Mouse (Mus musculus) adrenal gland, adult 2 months (tissue): ENCODE data around the gene Nrm. TPM values are rescaled to one million over a fixed set of nuclear protein-coding genes. Genes with fewer than 3 reads are reported as not detected.

ENCODE experiments used
- DNase-seq: peaks from one replicate; pipeline ENCODE4 v3.0.0; 2021
- long read RNA-seq: library from polyadenylated mRNA; stranded (forward); transcript quantifications from one replicate; pipeline ENCODE4 v2.0.0, GENCODE M21; 2021
- polyA plus RNA-seq: library from polyadenylated mRNA; depleted of rRNA; stranded (reverse); fragments of >200 nt; gene quantifications from 2 replicates; pipeline ENCODE4 v1.2.3, GENCODE M21; 2012; rRNA removed
- total RNA-seq, 2 experiments: library from RNA; stranded (reverse); gene quantifications; 2 replicates each; pipeline ENCODE4 v1.2.3; 2021

Nrm gene
- total RNA-seq = 1 to 10 TPM; 3.3 to 4.8 TPM
- polyA plus RNA-seq = 9.3 and 11.7 TPM in 2 replicates
- long read RNA-seq = 0 reads

GRCm38 (mm10) chr17:35861198-35861857 lies at the start of gene Nrm:
Gene Nrm, plus strand, starts transcription at chr17:35861318.
- peak; percentile 95 for DNase-seq

- no peak for DNase-seq
These were observed 48.8 kb upstream of the Nrm start for GRCm38 (mm10) chr17:35812307-35812706.

GRCm38 (mm10) chr17:35812736-35813135 lies 48.4 kb upstream of the Nrm start:
- no peak for DNase-seq

- peak; percentile 95 for DNase-seq
These were observed 47.9 kb upstream of the Nrm start for GRCm38 (mm10) chr17:35813245-35813647.

GRCm38 (mm10) chr17:35813653-35814052 lies 47.5 kb upstream of the Nrm start:
- DNase-seq = peak; percentile 45

GRCm38 (mm10) chr17:35814678-35815077 lies 46.4 kb upstream of the Nrm start:
- no peak for DNase-seq

- DNase-seq = no peak
These were observed 45.3 kb upstream of the Nrm start for GRCm38 (mm10) chr17:35815836-35816235.

- no peak for DNase-seq
These were observed 44.4 kb upstream of the Nrm start for GRCm38 (mm10) chr17:35816686-35817085.

- no peak for DNase-seq
These were observed 43.9 kb upstream of the Nrm start for GRCm38 (mm10) chr17:35817226-35817625.

- no peak for DNase-seq
These were observed 41.0 kb upstream of the Nrm start for GRCm38 (mm10) chr17:35820111-35820510.

- peak; percentile 91 for DNase-seq
These were observed 39.4 kb upstream of the Nrm start, which contains the start of gene Ier3 for GRCm38 (mm10) chr17:35821439-35822430. Gene Ier3, plus strand, starts transcription at chr17:35821684.

- DNase-seq = no peak
These were observed 38.6 kb upstream of the Nrm start for GRCm38 (mm10) chr17:35822564-35822963.

- DNase-seq = peak; percentile 91
These were observed 37.9 kb upstream of the Nrm start, which contains the start of gene Flot1 for GRCm38 (mm10) chr17:35822964-35823937. Gene Flot1, plus strand, starts transcription at chr17:35823230.

GRCm38 (mm10) chr17:35824402-35824801 lies 36.7 kb upstream of the Nrm start:
- peak; percentile 55 for DNase-seq

- DNase-seq = no peak
These were observed 35.8 kb upstream of the Nrm start for GRCm38 (mm10) chr17:35825109-35825850.

- peak; percentile 92 for DNase-seq
These were observed 31.4 kb upstream of the Nrm start for GRCm38 (mm10) chr17:35829737-35830136.

- no peak for DNase-seq
These were observed 28.5 kb upstream of the Nrm start for GRCm38 (mm10) chr17:35832400-35833238.

GRCm38 (mm10) chr17:35833239-35833751 lies 27.8 kb upstream of the Nrm start:
- no peak for DNase-seq

- DNase-seq = no peak
These were observed 27.2 kb upstream of the Nrm start for GRCm38 (mm10) chr17:35833894-35834293.
